Mouse (Mus musculus) liver, adult 2 months (tissue): ENCODE results near the gene Hoxd11.

ENCODE experiments used
- CTCF ChIP-seq: fragments of 200-500 bp; IDR thresholded peaks from 2 replicates; pipeline ENCODE4 v1.5.1; 2011; ENCODE audit warnings: low read depth, low read length, control low read depth
- POLR2A ChIP-seq: fragments of 200-500 bp; IDR thresholded peaks from 2 replicates; pipeline ENCODE4 v1.6.1; 2011; ENCODE audit warnings: low read length, control low read depth; ENCODE audit not compliant: insufficient read depth; ENCODE audit errors: extremely low read depth

DNA sequence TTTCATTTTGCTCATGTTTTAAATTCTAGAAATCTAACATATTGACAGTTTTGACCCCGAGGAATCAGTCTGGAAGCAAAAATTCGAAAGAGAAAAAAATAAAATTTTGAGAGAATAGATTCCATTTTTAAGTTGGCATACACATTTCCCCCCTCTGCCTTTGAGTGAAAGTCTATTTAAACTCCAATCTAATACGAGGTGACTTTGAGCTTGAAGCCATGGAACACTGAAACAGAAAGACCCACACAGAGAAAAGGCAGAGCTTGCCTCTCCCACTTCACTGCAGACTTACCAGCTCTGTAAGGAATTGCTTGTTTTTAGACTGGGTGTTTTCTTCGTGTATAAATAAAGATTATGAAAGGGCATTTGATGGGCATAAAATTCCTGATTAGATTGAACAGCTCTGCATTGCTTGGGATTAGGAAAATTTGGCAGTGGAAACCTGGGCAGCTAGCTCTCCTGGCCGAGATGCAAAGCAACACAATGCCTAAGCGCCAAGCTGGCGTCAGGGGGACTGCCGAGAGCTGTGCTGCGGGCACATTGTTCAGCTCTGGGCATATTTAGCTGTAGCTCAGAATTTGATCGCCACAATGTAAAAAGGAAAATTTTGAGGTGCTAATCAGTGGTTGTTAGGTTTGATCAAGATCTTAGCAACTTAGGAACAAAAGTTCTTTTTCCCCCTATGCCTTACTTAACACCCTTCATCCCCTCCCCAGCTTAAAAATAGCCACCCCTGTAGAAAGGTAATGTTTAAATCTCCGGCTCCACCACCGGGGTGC lies 9.6 kb downstream of the Hoxd11 start:
- TF ChIP-seq POLR2A (no peak), CTCF (no peak)
